Mouse (Mus musculus): ENCODE data around the gene Smpd4. TPM values are rescaled to one million over a fixed set of nuclear protein-coding genes. Genes with fewer than 3 reads are reported as not detected.
A peak's percentile ranks its signal among the peaks of the same experiment; 100 is the strongest.

Gene Smpd4
- polyA plus RNA-seq, 1 experiment from 2014 or later, result 9.0 TPM

DNA sequence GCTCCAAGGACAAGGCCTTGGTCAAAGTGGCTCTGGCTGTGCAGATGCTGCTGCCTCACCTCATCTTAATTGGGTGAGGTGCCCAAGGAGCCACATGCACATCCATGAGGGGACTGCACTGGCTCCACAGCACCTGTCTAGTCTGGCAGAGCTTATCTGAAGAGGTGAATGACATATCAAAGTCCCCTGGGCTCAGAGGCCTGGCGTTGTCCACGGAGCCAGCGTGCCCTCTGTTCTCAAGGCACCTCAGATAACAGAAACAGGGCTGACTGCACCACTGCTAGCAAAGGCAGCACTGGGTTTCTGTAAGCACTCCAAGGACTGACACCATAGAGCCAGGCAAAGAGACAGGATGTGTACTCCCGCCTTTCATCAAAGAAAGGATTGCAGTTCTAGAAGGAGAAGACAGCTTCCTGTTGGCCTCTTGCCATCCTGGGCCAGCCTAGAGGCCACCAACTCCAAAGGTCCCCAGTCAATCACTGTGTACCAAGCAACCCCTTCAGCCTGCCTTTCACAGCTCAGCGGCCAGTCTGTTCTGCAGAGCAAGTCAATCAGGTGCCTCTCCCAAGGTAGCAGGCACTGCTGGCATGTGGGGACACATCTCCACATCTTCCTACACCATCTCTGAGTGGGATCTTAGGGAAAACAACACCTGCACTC lies 37.2 kb downstream of the Smpd4 start:
- Histone ChIP-seq H3K4me3 (ENCODE audit: low read depth, low read length) (no peak overlapping the region), H3K4me2 (replicated peaks; ENCODE audit: low read depth) (no peak overlapping the region), H3K9ac (ENCODE audit: low read depth, low read length) (no peak overlapping the region), H3K9me3 (ENCODE audit: control insufficient read depth) (no peaks in the 10 kb centered on the region), H3K4me1 (replicated peaks; ENCODE audit: control insufficient read depth, insufficient read depth, low read length) (no peaks in the 10 kb centered on the region), H3K27ac (ENCODE audit: low read depth, low read length) (peak overlapping the region; percentile 83), H3K36me3 (ENCODE audit: control insufficient read depth, insufficient read depth) (peaks cover 74% of the 10 kb centered on the region), H3K27me3 (replicated peaks; ENCODE audit: control insufficient read depth, insufficient read depth, low read length) (no peaks in the 10 kb centered on the region)
- no peak for TF ChIP-seq CTCF (IDR thresholded peaks at IDR 0.05; ENCODE audit: low read depth)
- WGBS, result 35% methylated on average over 5 of the region's 5 CpGs
- peak; percentile 90 for ATAC-seq

DNA sequence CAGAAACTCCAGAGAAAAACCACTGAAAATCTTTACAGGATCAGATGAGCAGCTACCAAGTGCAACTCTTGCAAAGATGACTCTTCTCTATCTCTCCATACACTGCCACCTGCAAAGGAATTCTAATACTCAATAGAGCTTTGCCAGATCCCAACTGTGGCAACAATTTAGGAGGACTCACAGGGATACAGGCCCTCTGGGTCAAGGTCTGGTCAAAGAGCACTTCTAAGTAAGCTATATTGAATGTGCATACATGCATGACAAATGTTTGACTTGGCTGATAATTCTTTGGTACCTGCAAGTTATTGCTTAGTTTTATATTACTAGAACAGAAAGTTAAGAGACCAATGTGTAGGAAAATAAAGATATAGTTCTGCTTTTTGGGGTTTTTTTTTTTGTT lies 46.4 kb downstream of the Smpd4 start:
- H3K4me1 ChIP-seq (replicated peaks; ENCODE audit: control insufficient read depth, insufficient read depth, low read length), result no peaks in the 10 kb centered on the region
- no peak for ATAC-seq
- H3K9me3 ChIP-seq (ENCODE audit: control insufficient read depth), result no peaks in the 10 kb centered on the region
- no peak overlapping the region for H3K9ac ChIP-seq (ENCODE audit: low read depth, low read length)
- no peaks in the 10 kb centered on the region for H3K27me3 ChIP-seq (replicated peaks; ENCODE audit: control insufficient read depth, insufficient read depth, low read length)
- no peak overlapping the region for H3K4me3 ChIP-seq (ENCODE audit: low read depth, low read length)
- H3K27ac ChIP-seq (ENCODE audit: low read depth, low read length), result no peak overlapping the region
- TF ChIP-seq CTCF (IDR thresholded peaks at IDR 0.05; ENCODE audit: low read depth), result no peak
- H3K36me3 ChIP-seq (ENCODE audit: control insufficient read depth, insufficient read depth), result peaks cover 57% of the 10 kb centered on the region
- no peak overlapping the region for H3K4me2 ChIP-seq (replicated peaks; ENCODE audit: low read depth)

DNA sequence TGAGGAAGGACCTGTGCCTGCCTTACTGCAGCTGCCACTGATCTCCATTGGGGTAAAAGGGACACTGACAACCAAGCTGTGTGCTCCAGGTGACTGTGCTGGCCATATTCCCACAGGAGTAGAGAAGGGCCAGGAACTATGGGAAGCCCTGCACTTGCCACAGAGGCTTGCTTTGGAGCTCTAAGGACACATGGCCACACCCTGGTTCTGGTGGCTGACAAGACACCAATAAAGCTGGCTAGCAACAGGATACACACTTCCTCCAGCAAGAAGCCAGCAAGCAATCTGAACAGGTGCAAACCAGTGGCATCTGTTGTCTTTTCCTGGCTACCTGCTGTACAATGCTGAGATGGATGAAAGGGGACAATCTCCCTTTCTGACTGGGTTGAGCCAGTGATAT lies 50.7 kb downstream of the Smpd4 start:
- no peak overlapping the region for H3K4me2 ChIP-seq (replicated peaks; ENCODE audit: low read depth)
- no peak for TF ChIP-seq CTCF (IDR thresholded peaks at IDR 0.05; ENCODE audit: low read depth)

More for the DNA sequence above, 50.7 kb downstream of the Smpd4 start:
- no peak overlapping the region for H3K9ac ChIP-seq (ENCODE audit: low read depth, low read length)
- ATAC-seq, result no peak
- no peak overlapping the region; the same call in 1 of the 2 replicates for H3K27ac ChIP-seq (ENCODE audit: low read depth, low read length)
- H3K4me1 ChIP-seq (replicated peaks; ENCODE audit: control insufficient read depth, insufficient read depth, low read length), result no peaks in the 10 kb centered on the region
- H3K9me3 ChIP-seq (ENCODE audit: control insufficient read depth), result no peaks in the 10 kb centered on the region
- no peaks in the 10 kb centered on the region for H3K27me3 ChIP-seq (replicated peaks; ENCODE audit: control insufficient read depth, insufficient read depth, low read length)
- peaks cover 70% of the 10 kb centered on the region for H3K36me3 ChIP-seq (ENCODE audit: control insufficient read depth, insufficient read depth)
- H3K4me3 ChIP-seq (ENCODE audit: low read depth, low read length), result no peak overlapping the region

Other genes starting within 250 kb of the Smpd4 start
- gene Snap29, start 213.4 kb upstream of the Smpd4 start, polyA plus RNA-seq (2015; fragmentation: Nextera tagmentation; extraction: Ambion mirVana), result 15.5 and 16.8 TPM in 2 replicates
- gene Pi4ka, start 213.0 kb upstream of the Smpd4 start, polyA plus RNA-seq (2015; fragmentation: Nextera tagmentation; extraction: Ambion mirVana), result 20.5 and 23.3 TPM in 2 replicates
- gene Crkl, start 167.4 kb upstream of the Smpd4 start, polyA plus RNA-seq (2015; fragmentation: Nextera tagmentation; extraction: Ambion mirVana), result 29.9 and 36.9 TPM in 2 replicates
- gene Aifm3, start 129.7 kb upstream of the Smpd4 start, polyA plus RNA-seq (2015; fragmentation: Nextera tagmentation; extraction: Ambion mirVana), result 7.2 and 8.6 TPM in 2 replicates
- 129 and 137 TPM in 2 replicates for gene Lztr1, start 110.7 kb upstream of the Smpd4 start, polyA plus RNA-seq (2015; fragmentation: Nextera tagmentation; extraction: Ambion mirVana)
- gene Thap7, start 88.2 kb upstream of the Smpd4 start, polyA plus RNA-seq (2015; fragmentation: Nextera tagmentation; extraction: Ambion mirVana), result 65.1 and 67.4 TPM in 2 replicates
- 0.44 and 0.80 TPM in 2 replicates for gene Lrrc74b, start 58.1 kb upstream of the Smpd4 start, polyA plus RNA-seq (2015; fragmentation: Nextera tagmentation; extraction: Ambion mirVana)
- 0.73 and 1.1 TPM in 2 replicates for gene P2rx6, start 57.5 kb upstream of the Smpd4 start, polyA plus RNA-seq (2015; fragmentation: Nextera tagmentation; extraction: Ambion mirVana)
- 28.3 and 31.0 TPM in 2 replicates for gene Slc7a4, start 36.1 kb upstream of the Smpd4 start, polyA plus RNA-seq (2015; fragmentation: Nextera tagmentation; extraction: Ambion mirVana)
- 8.0 and 9.4 TPM in 2 replicates for gene Ccdc74a, start 27.1 kb downstream of the Smpd4 start, polyA plus RNA-seq (2015; fragmentation: Nextera tagmentation; extraction: Ambion mirVana)
- gene Med15, start 113.5 kb downstream of the Smpd4 start, polyA plus RNA-seq (2015; fragmentation: Nextera tagmentation; extraction: Ambion mirVana), result 26.6 TPM in 2 replicates
- gene Klhl22, start 140.3 kb downstream of the Smpd4 start, polyA plus RNA-seq (2015; fragmentation: Nextera tagmentation; extraction: Ambion mirVana), result 29.0 and 29.9 TPM in 2 replicates
- gene Scarf2, start 177.9 kb downstream of the Smpd4 start, polyA plus RNA-seq (2015; fragmentation: Nextera tagmentation; extraction: Ambion mirVana), result 6.3 and 6.9 TPM in 2 replicates
- gene B830017H08Rik, start 213.8 kb downstream of the Smpd4 start, polyA plus RNA-seq (2015; fragmentation: Nextera tagmentation; extraction: Ambion mirVana), result not detected in 2 replicates
- 0.39 and 0.59 TPM in 2 replicates for gene Car15, start 219.0 kb downstream of the Smpd4 start, polyA plus RNA-seq (2015; fragmentation: Nextera tagmentation; extraction: Ambion mirVana)